Mouse (Mus musculus) heart, postnatal 14 days (tissue): ENCODE results near the gene C1qtnf4. TPM values are rescaled to one million over a fixed set of nuclear protein-coding genes. Genes with fewer than 3 reads are reported as not detected.

Experiments
- DNase-seq, 2 experiments: peaks; one replicate each; pipeline ENCODE4 v3.0.0; 2021 to 2022
- intact Hi-C: fragments of 180-260 bp; cut with DNase I; formaldehyde crosslinking; loops from one replicate; pipeline ENCODE4 v1.15.1; 2025
- long read RNA-seq, 2 experiments: library from polyadenylated mRNA; stranded (forward); transcript quantifications; one replicate each; pipeline ENCODE4 v2.0.0; 2021
- total RNA-seq, 2 experiments: library from RNA; stranded (reverse); gene quantifications; 2 replicates each; pipeline ENCODE4 v1.2.3; 2021

C1qtnf4 gene
- 1 to 10 TPM; 4.3 to 6.3 TPM for total RNA-seq
- long read RNA-seq, experiment 1, partial matches to known transcripts: 12 of 13 reads
- long read RNA-seq, experiment 1, other reads (novel, unspliced or antisense): 0 of 13 reads
- long read RNA-seq, experiment 2, partial matches to known transcripts: 15 of 16 reads
- long read RNA-seq, experiment 2, other reads (novel, unspliced or antisense): 0 of 16 reads

DNA sequence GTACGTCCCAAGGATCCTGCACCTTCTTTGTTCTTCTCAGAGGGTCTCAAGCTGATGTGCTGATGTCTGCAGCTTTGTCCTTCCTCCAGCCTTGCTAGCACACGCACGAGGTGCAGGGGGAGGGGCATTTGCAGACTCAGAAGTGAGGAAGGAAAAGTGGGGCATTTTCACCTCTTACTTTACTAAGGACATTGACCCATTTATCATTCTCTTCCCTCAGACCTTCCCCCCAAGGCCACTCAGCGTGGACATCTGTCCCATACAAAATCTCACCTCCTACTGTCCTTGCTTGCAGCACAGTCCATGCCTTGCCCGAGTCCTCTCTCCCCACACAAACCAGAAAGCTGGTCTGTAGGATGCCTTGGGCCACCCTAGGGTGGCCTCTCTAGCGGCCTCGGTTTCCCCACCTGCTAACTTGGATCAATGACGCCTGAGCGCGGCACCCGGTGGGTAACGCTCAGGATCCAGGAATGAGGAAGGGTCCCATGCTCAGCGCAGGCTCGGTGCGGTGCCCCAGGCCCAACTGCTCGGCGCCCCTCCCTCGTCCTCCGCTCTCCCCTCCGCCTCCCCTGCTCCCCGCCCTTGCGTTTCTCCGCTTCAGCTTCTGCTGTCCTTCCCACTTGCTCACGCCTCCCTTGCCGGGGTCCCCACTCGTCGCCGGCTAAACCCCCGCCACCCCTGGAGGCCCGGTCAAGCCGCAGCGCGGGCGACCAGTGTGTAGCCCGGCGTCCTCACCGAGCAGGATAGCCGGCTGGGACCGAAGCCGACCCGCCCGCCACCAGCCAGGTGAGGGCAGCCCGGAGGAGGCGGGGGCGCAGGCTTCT, at the start of gene C1qtnf4:
Gene C1qtnf4 (plus strand): TSS at position 643 of the 824 bp plus-strand sequence.
- DNase-seq: peak in 1 of 2 experiments; percentile 18
- intact Hi-C loops: no loop called here

GRCm38 (mm10) chr2:90838621-90839020, 47.0 kb upstream of the C1qtnf4 start:
- no peak for DNase-seq
- intact Hi-C loops: no loop called here

DNA sequence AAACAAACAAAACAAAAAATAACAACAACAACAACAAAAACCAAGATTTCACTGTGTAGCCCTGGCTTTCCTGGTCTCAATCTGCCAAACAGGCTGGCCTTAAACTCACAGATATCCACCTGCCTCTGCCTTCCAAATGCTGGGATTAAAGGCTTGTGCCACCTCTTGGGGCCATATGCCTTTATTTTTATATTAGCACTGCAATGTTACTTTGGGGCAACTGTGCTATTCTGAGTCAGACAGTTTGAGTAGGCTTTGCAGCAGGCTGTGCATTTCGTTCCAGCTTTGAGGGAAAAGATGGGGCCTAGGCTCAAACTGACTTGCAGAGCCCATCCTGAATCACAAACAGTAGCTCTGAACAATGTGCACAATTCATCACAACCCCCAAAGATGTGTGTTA, 42.0 kb upstream of the C1qtnf4 start:
- intact Hi-C loops: no loop called here
- no peak for DNase-seq

- intact Hi-C loops: no loop called here
These were observed 41.4 kb upstream of the C1qtnf4 start for GRCm38 (mm10) chr2:90844262-90844661.

GRCm38 (mm10) chr2:90845234-90845633, 40.4 kb upstream of the C1qtnf4 start:
- intact Hi-C loops: no loop called here
- no peak for DNase-seq

More at GRCm38 (mm10) chr2:90844262-90844661, 41.4 kb upstream of the C1qtnf4 start:
- DNase-seq: no peak

DNA sequence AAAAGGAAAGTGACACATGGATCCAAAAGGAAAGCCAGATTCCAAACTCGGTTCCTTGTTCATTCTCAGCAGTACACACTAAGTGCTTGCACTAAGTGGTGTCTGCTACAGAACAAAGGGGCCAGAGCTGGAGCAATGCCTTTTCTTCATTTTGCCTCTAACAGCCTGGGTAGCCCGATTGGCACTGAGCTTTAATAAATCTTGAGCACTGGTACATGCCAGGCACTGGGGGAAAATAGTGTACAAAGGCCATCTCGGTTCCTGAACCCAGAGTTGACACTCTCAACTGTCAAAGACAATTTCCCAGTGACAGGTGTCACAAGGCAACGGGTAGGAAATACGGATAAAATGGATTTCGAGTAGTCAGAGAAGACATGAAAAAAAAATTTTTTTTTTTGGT, 39.5 kb upstream of the C1qtnf4 start:
- intact Hi-C loops: no loop called here
- peak in 1 of 2 experiments; percentile 14 for DNase-seq

DNA sequence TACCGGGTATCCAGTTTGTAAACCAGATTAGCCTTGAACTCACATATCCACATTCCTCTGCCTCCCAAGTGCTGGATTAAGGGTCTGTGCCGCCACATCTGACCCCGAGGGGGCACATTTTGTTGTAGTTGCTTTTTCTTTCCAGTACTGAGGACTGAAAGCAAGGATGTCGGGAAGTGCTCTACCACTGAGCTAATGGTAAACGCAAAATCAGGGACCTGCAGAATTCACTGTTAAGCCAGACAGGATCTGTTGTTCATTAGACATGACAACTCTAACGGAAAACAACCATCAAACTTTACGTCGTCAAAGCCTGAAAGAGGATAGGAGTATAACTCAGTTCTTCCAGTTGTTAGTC, 39.1 kb upstream of the C1qtnf4 start:
- no peak for DNase-seq
- intact Hi-C loops: no loop called here

- intact Hi-C loops: no loop called here
These were observed 38.5 kb upstream of the C1qtnf4 start, which contains the start of gene Mtch2 for GRCm38 (mm10) chr2:90846955-90847680. Gene Mtch2 (plus strand): TSS chr2:90847155.

GRCm38 (mm10) chr2:90847681-90848050, 38.0 kb upstream of the C1qtnf4 start:
- intact Hi-C loops: no loop called here
- no peak for DNase-seq

More at GRCm38 (mm10) chr2:90846955-90847680, 38.5 kb upstream of the C1qtnf4 start, which contains the start of gene Mtch2:
- DNase-seq: peak; percentile 100

- intact Hi-C loops: no loop called here
- no peak for DNase-seq
These were observed 37.3 kb upstream of the C1qtnf4 start for GRCm38 (mm10) chr2:90848331-90848730.

GRCm38 (mm10) chr2:90850401-90850800, 35.3 kb upstream of the C1qtnf4 start:
- intact Hi-C loops: no loop called here
- no peak for DNase-seq

DNA sequence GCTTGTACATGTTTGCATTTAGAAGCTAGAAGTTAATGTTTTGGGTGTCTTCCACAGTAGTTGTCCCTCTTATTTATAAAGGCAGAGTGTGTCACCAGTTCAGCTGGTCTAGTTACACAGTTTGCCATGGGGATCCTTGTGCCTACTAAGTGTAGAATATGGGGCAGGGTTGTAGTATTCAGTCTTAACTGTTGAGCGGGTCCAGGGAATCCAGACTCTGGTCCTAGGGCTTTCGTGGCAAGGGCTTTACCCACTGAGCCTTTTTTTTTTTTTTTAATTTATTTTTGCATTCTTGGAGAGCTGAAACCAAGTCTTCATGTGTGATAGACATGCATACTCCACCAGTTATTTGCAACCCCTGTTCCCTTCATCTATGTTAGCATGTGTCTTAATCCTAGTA, 24.2 kb upstream of the C1qtnf4 start:
- intact Hi-C loops: no loop called here
- DNase-seq: no peak

DNA sequence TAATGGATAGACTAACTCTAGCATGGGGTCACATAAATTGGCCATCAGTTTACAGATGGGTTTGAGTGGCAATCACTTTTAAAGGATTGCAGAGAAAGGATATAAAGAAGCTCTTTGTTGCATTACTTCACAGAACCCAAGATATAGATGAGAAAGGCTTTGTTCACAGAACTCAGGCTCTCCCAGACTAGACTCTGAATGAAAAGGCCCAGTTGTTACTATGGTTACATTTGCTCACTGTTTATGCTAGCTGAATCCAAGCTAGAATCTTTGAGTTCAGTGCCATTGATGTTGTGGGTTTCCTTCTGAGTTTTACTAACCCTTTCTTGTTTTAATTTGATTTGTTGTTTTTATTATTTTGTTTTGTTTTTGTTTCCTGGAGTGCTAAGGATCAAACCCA, 21.5 kb upstream of the C1qtnf4 start:
- DNase-seq: no peak
- intact Hi-C loops: no loop called here

DNA sequence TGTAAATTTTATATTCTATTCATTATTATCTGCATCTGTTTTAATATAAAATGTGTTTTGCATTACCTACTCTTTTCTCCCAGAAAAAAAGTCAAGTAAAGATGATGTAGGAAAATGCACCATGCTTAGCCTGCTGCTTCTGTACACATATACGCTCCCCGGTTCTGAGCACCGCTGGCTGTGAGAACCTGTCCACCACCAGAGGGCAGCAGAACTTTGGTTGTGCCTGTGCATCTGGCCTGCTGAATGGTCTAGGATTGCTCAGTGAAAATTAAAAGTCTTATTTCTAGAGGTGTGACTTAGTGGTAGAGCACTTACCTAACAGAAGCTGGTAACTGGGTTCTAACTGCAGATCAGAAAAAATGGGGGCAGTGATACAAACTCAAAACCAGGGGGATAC, 19.1 kb upstream of the C1qtnf4 start:
- intact Hi-C loops: loop anchor here (1.0 to 2.0 kb wide), 2 partner anchors 195 to 234 kb away; no protein-coding TSS in a partner anchor
- peak; percentile 84 to 92 for DNase-seq

DNA sequence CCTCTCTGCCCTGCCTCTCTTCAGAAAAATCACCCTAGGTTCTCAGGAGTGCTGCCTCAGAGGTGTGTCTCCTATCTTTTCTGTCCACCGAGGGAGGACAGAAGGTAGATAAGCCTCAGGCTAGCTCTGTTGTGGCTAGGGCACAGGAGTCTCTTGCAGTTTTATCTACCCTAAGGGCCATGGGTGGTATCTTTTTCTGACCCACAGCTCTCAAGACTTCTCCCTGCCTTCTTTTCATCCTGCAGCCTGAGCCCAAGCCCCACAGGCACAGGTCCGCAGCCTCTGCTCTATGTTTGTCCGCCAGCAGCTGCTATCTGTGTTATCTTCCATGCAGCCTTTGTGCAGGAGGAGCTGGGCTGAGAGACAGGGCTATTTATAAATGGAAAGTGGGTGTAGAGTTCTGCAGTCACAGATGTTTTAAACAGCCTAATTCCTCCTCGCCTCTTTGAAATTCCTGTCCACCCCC, 15.5 kb upstream of the C1qtnf4 start:
- intact Hi-C loops: no loop called here
- peak; percentile 40 to 47 for DNase-seq

GRCm38 (mm10) chr2:90871180-90871961, 14.3 kb upstream of the C1qtnf4 start:
- DNase-seq: no peak
- intact Hi-C loops: no loop called here

GRCm38 (mm10) chr2:90874025-90874424, 11.6 kb upstream of the C1qtnf4 start:
- peak in 1 of 2 experiments; percentile 35 for DNase-seq
- intact Hi-C loops: no loop called here

- DNase-seq: no peak
- intact Hi-C loops: no loop called here
These were observed 10.4 kb upstream of the C1qtnf4 start for GRCm38 (mm10) chr2:90875239-90875638.

DNA sequence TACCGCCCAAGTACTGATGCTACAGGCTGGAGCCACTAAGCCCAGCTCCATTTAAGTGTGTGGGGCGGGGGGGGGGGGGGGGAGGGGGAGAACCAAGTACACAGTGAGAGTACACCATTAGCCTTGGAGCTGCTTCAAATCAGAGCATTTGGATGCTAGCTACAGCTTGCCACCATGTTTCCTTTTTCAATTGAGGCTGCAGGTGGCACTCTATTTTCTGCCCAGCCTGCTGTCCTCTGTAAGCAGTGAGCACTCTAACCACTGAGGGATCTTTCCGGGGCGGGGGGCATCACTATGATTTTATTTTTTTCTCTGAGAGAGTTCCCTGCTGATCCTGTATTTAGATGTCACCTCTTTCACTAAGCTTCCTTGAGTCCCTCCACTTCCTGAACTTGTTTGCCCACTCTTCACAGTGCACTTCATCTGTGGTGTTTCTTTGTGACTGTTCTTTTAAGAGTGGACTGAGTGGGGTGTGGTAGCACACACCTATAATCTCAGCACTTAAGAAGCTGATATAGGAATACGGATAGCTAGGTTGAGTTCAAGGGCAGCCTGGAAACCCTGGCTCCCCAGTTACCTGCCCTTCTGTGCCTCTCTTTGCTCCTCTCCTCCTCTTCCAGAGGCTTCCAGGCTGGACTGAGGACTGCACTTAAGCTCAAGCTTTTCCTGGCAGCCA, 7.9 kb upstream of the C1qtnf4 start:
- intact Hi-C loops: no loop called here
- DNase-seq: no peak

GRCm38 (mm10) chr2:90879419-90879818, 6.2 kb upstream of the C1qtnf4 start:
- intact Hi-C loops: no loop called here
- no peak for DNase-seq
